Comparison of ENCODE assay signal across 30 mouse cellular contexts in genomic region chr10:122973241-122973640, GRCm38 (mm10).
"Had no signal": no experiment of that assay in that cellular context is flagged by ENCODE, and none has a peak within 500 bp of the region (broad histone marks: within the 10 kb centered on the region; RNA-seq: fewer than 3 reads in every experiment).

No protein-coding gene starts in this region.

- H3K27ac ChIP-seq: limb, embryonic 10.5 days; limb, embryonic 12.5 days; limb, embryonic 13.5 days; limb, embryonic 15.5 days; liver, embryonic 12.5 days; liver, embryonic 13.5 days; liver, embryonic 14.5 days; liver, embryonic 15.5 days; macrophage; midbrain, embryonic 10.5 days; midbrain, embryonic 12.5 days; midbrain, embryonic 13.5 days; midbrain, embryonic 15.5 days; neural tube, embryonic 12.5 days; neural tube, embryonic 13.5 days had no signal

- ATAC-seq: liver, embryonic 12.5 days; liver, postnatal 0 days; midbrain, embryonic 13.5 days; midbrain, embryonic 15.5 days; midbrain, embryonic 16.5 days had no signal

- H3K4me3 ChIP-seq: limb, embryonic 10.5 days; limb, embryonic 12.5 days; limb, embryonic 13.5 days; limb, embryonic 15.5 days; liver, embryonic 12.5 days; liver, embryonic 13.5 days; liver, embryonic 15.5 days; megakaryocyte, embryonic 14.5 days; midbrain, embryonic 10.5 days; midbrain, embryonic 12.5 days; midbrain, embryonic 13.5 days; midbrain, embryonic 15.5 days; myocyte; neural tube, embryonic 12.5 days; neural tube, embryonic 13.5 days had no signal

- H3K36me3 ChIP-seq: limb, embryonic 12.5 days; limb, embryonic 13.5 days; limb, embryonic 15.5 days; liver, embryonic 12.5 days; liver, embryonic 13.5 days; liver, embryonic 15.5 days; midbrain, embryonic 10.5 days; midbrain, embryonic 12.5 days; midbrain, embryonic 13.5 days; midbrain, embryonic 15.5 days; neural tube, embryonic 12.5 days; neural tube, embryonic 13.5 days had no signal

- H3K9me3 ChIP-seq: limb, embryonic 10.5 days; limb, embryonic 12.5 days; limb, embryonic 13.5 days; limb, embryonic 15.5 days; liver, embryonic 12.5 days; liver, embryonic 13.5 days; liver, embryonic 15.5 days; megakaryocyte, embryonic 14.5 days; midbrain, embryonic 10.5 days; midbrain, embryonic 12.5 days; midbrain, embryonic 13.5 days; midbrain, embryonic 15.5 days; neural tube, embryonic 12.5 days; neural tube, embryonic 13.5 days had no signal

- H3K4me2 ChIP-seq: limb, embryonic 12.5 days; limb, embryonic 13.5 days; limb, embryonic 15.5 days; liver, embryonic 11.5 days; liver, embryonic 12.5 days; liver, embryonic 13.5 days; liver, embryonic 15.5 days; lung, embryonic 14.5 days; midbrain, embryonic 11.5 days; midbrain, embryonic 12.5 days; midbrain, embryonic 13.5 days; midbrain, embryonic 15.5 days; neural tube, embryonic 12.5 days; neural tube, embryonic 13.5 days had no signal

- H3K27me3 ChIP-seq: limb, embryonic 12.5 days; limb, embryonic 13.5 days; limb, embryonic 15.5 days; liver, embryonic 12.5 days; liver, embryonic 13.5 days; liver, embryonic 15.5 days; midbrain, embryonic 12.5 days; midbrain, embryonic 13.5 days; midbrain, embryonic 15.5 days; neural tube, embryonic 12.5 days; neural tube, embryonic 13.5 days had no signal

- DNase-seq: left cerebral cortex, postnatal 4 days; liver; liver, embryonic 13.5 days; liver, postnatal 0 days; lung, adult 18-20 months; lung, adult 2 months; lung, embryonic 14.5 days; lung, postnatal 10 days; lung, postnatal 14 days; lung, postnatal 4 days; midbrain, embryonic 14.5 days had no signal

- H3K9ac ChIP-seq: limb, embryonic 12.5 days; limb, embryonic 13.5 days; limb, embryonic 15.5 days; liver, embryonic 12.5 days; liver, embryonic 13.5 days; liver, embryonic 14.5 days; liver, embryonic 15.5 days; liver, postnatal 0 days; lung, embryonic 14.5 days; midbrain, embryonic 12.5 days; midbrain, embryonic 13.5 days; midbrain, embryonic 15.5 days; neural tube, embryonic 12.5 days; neural tube, embryonic 13.5 days had no signal

- H3K4me1 ChIP-seq: limb, embryonic 15.5 days; neural tube, embryonic 12.5 days had no signal
